Mouse (Mus musculus) G1E (cell line): ENCODE results near the gene Arl15.

Source experiments
- CTCF ChIP-seq: IDR thresholded peaks from 2 replicates; pipeline ENCODE4 v1.5.1; 2012; ENCODE audit warnings: low read depth, low read length, inconsistent platforms, mixed read lengths
- GATA1 ChIP-seq: IDR thresholded peaks from 2 replicates; pipeline ENCODE4 v1.6.1; 2012; ENCODE audit warnings: borderline replicate concordance, low read length, inconsistent platforms, mixed read lengths
- TAL1 ChIP-seq: conservative IDR thresholded peaks from 2 replicates; pipeline ENCODE4 v1.6.1; 2012; ENCODE audit warnings: low read depth, low read length, inconsistent platforms, mixed read lengths

DNA sequence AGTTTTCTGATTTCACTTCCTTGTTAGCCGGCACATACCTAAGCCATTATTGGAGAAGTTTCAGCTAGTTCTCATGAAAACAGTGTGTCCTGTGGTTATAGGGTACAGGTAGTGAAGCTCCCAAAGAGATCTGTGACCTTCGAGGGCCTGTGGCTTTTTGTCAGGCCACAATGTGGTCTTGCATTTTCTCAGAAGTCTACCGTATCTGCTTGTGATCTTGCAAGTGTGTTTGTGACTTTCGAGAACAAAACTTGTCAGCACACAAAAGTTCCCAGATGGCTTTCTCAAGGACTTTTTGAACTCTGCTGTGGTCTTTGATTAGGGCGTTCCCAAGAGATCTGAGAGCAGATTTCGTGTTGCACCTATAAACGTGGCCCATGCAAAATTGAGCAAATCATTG is 394.5 kb downstream of the Arl15 start:
- no peak for TF ChIP-seq CTCF
- TF ChIP-seq GATA1, result no peak
- TF ChIP-seq TAL1, result no peak
